Mouse (Mus musculus) lung, adult 2 months (tissue): ENCODE measurements around the gene Gm9044. TPM values are rescaled to one million over a fixed set of nuclear protein-coding genes. Genes with fewer than 3 reads are reported as not detected.
"Not testable (repeated sequence)": the region's sequence is repeated elsewhere in the genome, so short reads cannot be mapped to it uniquely, and the experiment has no call there.

Source experiments
- DNase-seq: peaks from one replicate; pipeline ENCODE4 v3.0.0; 2022
- H3K4me1 ChIP-seq: fragments of 200-500 bp; 2 replicates; pipeline ENCODE4 v1.6.1; 2011; ENCODE audit warnings: low read length; ENCODE audit not compliant: control insufficient read depth, insufficient read depth
- H3K4me3 ChIP-seq: fragments of 200-500 bp; replicated peaks from 2 replicates; pipeline ENCODE3; 2011; ENCODE audit warnings: low read depth, mild to moderate bottlenecking, control low read depth, low read length; ENCODE audit errors: extremely low read depth
- CTCF ChIP-seq: fragments of 200-500 bp; IDR thresholded peaks from 2 replicates; pipeline ENCODE4 v1.5.1; 2011; ENCODE audit warnings: mild to moderate bottlenecking, low read length, control low read depth; ENCODE audit not compliant: insufficient read depth
- POLR2A ChIP-seq: fragments of 200-500 bp; IDR thresholded peaks from 2 replicates; pipeline ENCODE4 v1.6.1; 2011; ENCODE audit warnings: low read depth, mild to moderate bottlenecking, control low read depth, low read length, borderline replicate concordance; ENCODE audit errors: extremely low read depth
- WGBS: fragments of 180-500 bp; shearing (Covaris S2); methylation state at CpG from one replicate; pipeline ENCODE4 v1.1.7; 2018; 5-methylcytosine and 5-hydroxymethylcytosine counted together
- polyA plus RNA-seq: library from polyadenylated mRNA; depleted of rRNA; stranded (reverse); fragments of >200 nt; gene quantifications from 2 replicates; pipeline ENCODE4 v1.2.3, GENCODE M21; 2012; rRNA removed

Gm9044 gene
- not detected in 2 replicates for polyA plus RNA-seq

DNA sequence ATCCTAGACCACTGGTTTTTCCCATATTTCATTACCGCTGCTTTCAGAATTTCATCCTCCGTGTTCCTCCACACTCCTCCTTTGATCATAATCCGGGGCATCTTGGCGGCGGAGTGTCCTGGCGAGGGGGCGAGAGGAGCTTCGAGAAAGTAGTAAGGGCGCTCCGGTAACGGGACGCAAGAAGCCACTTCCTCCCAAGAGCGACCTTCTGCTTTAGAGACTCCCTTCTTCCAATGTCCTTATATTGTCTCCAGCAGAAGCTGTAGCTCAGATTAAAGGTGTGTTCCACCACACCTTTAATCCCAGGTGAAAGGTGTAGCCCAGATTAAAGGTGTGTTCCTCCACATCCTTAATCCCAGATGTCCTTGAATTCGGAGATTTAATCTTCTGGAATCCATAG is at the start of gene Gm9044:
Gm9044 (minus strand) TSS at position 101 of the 400 bp plus-strand sequence.
- not testable (repeated sequence) for H3K4me1 ChIP-seq, DNase-seq, H3K4me3 ChIP-seq
- no CpG with 5 or more reads among the region's 14 CpGs for WGBS

DNA sequence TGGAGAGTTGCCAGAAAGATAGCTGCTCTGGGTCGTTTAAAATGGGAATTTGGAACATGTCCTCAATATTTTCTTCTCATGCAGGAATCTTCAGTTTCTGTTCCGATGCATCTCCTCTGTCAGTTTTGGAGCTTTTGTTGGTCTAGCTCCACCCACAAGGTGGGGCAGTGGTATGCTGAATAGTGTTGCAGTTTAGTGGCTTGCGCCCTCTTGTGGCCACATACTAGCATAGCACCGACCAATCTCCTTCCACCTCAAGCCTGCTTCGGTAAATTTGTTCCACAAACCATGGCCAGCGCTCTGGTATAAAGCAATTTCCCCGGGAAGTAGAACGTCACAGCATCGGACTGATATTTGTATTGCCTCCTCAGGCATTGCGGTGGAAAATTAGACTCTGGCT is 38.2 kb upstream of the Gm9044 start:
- H3K4me1 ChIP-seq = no peaks in the 10 kb centered on the region
- peak; percentile 56 for DNase-seq
- no peak overlapping the region for H3K4me3 ChIP-seq
- WGBS = 1% methylated on average over 10 of the region's 10 CpGs
- peak; percentile 98 for TF ChIP-seq CTCF
- no peak for TF ChIP-seq POLR2A

DNA sequence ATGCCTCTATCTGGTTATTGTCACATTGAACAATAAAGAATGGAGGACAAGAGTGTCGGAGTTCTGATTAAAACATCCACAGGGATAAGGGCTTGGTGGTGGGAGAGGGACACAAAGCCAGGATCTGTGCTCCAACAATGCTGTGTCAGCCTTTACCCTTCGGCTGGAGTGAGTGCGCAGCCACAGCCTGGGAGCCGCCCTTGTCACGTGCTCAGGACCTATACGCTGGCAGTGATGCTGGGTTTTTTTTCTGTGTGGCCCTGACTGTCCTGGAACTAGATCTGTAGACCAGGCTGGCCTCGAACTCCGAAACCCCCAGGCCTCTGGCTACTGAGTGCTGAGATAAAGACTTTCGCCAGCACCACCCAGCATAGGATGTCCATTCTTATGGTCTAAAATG is 37.3 kb upstream of the Gm9044 start:
- no peak overlapping the region for H3K4me3 ChIP-seq
- no peaks in the 10 kb centered on the region for H3K4me1 ChIP-seq
- TF ChIP-seq POLR2A (no peak), CTCF (no peak)
- DNase-seq = no peak
- WGBS = 89% methylated on average over 9 of the region's 9 CpGs

DNA sequence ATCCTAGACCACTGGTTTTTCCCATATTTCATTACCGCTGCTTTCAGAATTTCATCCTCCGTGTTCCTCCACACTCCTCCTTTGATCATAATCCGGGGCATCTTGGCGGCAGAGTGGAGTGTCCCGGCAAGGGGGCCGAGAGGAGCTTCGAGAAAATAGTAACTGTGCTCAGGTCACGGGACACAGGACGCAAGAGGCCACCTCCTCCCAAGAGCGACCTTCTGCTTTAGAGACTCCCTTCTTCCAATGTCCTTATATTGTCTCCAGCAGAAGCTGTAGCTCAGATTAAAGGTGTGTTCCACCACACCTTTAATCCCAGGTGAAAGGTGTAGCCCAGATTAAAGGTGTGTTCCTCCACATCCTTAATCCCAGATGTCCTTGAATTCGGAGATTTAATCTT is 21.8 kb upstream of the Gm9044 start, which contains the start of gene Gm9049:
Gm9049 (minus strand) TSS at position 101 of the 400 bp plus-strand sequence.
- not testable (repeated sequence) for H3K4me1 ChIP-seq, H3K4me3 ChIP-seq, DNase-seq
- WGBS = 77% methylated on average over 1 of the region's 11 CpGs

DNA sequence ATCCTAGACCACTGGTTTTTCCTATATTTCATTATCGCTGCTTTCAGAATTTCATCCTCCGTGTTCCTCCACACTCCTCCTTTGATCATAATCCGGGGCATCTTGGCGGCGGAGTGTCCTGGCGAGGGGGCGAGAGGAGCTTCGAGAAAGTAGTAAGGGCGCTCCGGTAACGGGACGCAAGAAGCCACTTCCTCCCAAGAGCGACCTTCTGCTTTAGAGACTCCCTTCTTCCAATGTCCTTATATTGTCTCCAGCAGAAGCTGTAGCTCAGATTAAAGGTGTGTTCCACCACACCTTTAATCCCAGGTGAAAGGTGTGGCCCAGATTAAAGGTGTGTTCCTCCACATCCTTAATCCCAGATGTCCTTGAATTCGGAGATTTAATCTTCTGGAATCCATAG is 16.4 kb upstream of the Gm9044 start, which contains the start of gene Gm9048:
Gm9048 (minus strand) TSS at position 101 of the 400 bp plus-strand sequence.
- not testable (repeated sequence) for H3K4me3 ChIP-seq, H3K4me1 ChIP-seq, DNase-seq
- 63% methylated on average over 1 of the region's 14 CpGs for WGBS

DNA sequence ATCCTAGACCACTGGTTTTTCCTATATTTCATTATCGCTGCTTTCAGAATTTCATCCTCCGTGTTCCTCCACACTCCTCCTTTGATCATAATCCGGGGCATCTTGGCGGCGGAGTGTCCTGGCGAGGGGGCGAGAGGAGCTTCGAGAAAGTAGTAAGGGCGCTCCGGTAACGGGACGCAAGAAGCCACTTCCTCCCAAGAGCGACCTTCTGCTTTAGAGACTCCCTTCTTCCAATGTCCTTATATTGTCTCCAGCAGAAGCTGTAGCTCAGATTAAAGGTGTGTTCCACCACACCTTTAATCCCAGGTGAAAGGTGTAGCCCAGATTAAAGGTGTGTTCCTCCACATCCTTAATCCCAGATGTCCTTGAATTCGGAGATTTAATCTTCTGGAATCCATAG is 10.9 kb upstream of the Gm9044 start, which contains the start of gene Gm9046:
Gm9046 (minus strand) TSS at position 101 of the 400 bp plus-strand sequence.
- WGBS = no CpG with 5 or more reads among the region's 14 CpGs
- not testable (repeated sequence) for H3K4me1 ChIP-seq, H3K4me3 ChIP-seq, DNase-seq

DNA sequence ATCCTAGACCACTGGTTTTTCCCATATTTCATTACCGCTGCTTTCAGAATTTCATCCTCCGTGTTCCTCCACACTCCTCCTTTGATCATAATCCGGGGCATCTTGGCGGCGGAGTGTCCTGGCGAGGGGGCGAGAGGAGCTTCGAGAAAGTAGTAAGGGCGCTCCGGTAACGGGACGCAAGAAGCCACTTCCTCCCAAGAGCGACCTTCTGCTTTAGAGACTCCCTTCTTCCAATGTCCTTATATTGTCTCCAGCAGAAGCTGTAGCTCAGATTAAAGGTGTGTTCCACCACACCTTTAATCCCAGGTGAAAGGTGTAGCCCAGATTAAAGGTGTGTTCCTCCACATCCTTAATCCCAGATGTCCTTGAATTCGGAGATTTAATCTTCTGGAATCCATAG is 5.5 kb upstream of the Gm9044 start, which contains the start of gene Gm9045:
Gm9045 (minus strand) TSS at position 101 of the 400 bp plus-strand sequence.
- not testable (repeated sequence) for H3K4me3 ChIP-seq, H3K4me1 ChIP-seq, DNase-seq
- no CpG with 5 or more reads among the region's 14 CpGs for WGBS

DNA sequence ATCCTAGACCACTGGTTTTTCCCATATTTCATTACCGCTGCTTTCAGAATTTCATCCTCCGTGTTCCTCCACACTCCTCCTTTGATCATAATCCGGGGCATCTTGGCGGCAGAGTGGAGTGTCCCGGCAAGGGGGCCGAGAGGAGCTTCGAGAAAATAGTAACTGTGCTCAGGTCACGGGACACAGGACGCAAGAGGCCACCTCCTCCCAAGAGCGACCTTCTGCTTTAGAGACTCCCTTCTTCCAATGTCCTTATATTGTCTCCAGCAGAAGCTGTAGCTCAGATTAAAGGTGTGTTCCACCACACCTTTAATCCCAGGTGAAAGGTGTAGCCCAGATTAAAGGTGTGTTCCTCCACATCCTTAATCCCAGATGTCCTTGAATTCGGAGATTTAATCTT is 5.3 kb downstream of the Gm9044 start, which contains the start of gene Gm9040:
Gm9040 (minus strand) TSS at position 101 of the 400 bp plus-strand sequence.
- H3K4me3 ChIP-seq, H3K4me1 ChIP-seq, DNase-seq: not testable (repeated sequence)
- WGBS = no CpG with 5 or more reads among the region's 11 CpGs

DNA sequence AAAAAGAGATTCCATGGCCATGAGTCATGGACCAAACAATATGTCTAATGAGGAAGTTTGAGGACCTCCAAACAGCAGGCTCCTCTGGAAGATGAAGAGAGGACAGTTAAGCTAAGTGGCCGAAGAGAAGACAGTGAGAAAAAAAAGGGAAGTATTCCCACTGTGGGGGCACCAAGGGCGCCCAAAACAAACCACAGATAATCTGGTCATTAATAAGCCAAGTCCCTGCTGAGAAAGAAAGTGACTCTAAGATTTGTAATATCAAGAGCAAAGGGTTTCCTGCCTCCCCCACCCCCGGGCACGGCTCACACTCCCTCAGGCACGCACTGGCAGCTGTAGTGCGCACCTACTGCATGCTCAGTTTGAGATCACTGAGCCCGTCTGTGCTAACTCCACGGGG is 13.2 kb downstream of the Gm9044 start:
- no peak for TF ChIP-seq CTCF
- TF ChIP-seq POLR2A = no peak
- WGBS = 65% methylated on average over 8 of the region's 8 CpGs
- no peaks in the 10 kb centered on the region for H3K4me1 ChIP-seq
- DNase-seq = no peak
- H3K4me3 ChIP-seq = no peak overlapping the region

DNA sequence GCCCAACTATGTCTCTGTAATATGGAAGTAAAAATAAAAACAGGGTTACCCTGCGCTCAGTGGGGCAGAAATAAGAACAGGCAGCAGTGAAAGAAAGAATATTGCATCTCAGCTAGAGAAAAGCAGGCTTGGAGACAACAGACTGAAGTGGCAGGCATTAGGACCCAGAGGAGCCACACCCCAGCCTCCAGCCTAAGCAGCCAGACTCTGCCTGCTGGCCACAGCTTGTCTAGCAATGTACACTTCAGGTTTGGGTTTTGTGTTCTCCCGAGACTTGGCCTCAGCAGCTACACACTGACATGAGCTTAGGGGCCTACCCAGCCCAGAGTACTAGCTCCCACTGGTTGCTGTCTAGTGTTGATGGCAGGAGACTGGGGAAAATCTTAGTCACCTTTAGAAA is 30.1 kb downstream of the Gm9044 start:
- not testable (repeated sequence) for DNase-seq, H3K4me3 ChIP-seq, H3K4me1 ChIP-seq
- 47% methylated on average over 2 of the region's 2 CpGs for WGBS

DNA sequence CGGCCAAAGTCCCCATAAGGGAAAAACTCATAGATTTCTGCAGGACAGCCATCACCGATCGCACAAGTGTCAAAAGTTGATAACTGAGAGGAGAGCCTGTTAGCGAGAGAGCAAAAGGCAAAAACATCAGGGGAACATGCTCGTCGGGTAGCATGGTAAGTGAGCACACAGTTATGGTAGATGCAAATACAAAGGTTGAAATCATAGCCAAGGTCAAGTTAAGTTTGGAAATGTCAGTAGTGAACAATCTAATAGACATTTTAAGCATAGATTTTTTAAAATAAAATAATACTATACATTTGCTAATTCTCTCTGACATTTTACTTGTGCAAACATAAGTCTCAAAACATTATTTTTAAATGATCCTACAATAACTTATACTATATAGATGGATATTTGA is 37.3 kb downstream of the Gm9044 start, which contains the start of gene Iltifb:
Iltifb (minus strand) TSS at position 101 of the 400 bp plus-strand sequence.
- WGBS = 87% methylated on average over 6 of the region's 6 CpGs
- DNase-seq = no peak
- no peaks in the 10 kb centered on the region for H3K4me1 ChIP-seq
- H3K4me3 ChIP-seq = no peak within 1 kb of the TSS
- TF ChIP-seq POLR2A (no peak), CTCF (no peak)

DNA sequence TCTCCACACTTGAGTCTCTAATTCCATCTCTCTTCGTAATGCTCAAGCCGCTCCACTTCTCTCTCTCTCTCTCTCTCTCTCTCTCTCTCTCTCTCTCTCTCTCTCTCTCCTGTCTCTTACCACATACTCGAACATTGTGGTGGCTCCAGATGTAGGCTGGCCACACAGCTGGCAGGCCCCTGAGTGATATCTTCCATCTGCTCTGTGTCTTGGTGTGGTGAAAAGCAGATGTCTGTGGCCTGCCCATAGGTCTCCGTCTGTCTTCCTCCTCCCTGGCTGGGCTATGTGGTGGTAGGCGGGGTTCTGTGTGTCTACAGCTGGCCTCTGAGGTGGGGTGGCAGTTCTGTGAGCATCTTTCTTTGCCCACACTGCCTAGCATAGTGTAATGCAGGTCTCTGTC is 49.2 kb downstream of the Gm9044 start:
- not testable (repeated sequence) for H3K4me1 ChIP-seq, DNase-seq, H3K4me3 ChIP-seq
- 64% methylated on average over 3 of the region's 5 CpGs for WGBS

DNA sequence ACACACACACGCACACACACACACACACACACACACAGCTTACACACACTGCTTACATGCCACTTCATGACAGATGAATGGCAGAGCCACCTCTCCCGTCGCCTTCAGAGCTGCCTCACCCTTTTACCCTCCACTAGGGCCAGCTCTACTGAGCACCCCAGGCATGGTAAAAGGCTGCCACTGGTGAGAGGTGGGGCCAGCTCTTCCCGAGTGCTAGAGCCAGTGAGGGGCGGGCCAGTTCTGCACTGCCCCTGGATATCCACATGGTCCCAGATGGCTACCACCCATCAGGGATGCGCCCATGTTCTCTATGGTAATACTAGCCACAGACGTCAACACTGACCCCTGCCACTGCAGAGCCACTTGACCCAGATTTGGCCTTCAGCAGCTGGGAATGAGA is 49.6 kb downstream of the Gm9044 start:
- H3K4me1 ChIP-seq, DNase-seq, H3K4me3 ChIP-seq: not testable (repeated sequence)
- WGBS = 79% methylated on average over 7 of the region's 7 CpGs
